Mouse (Mus musculus) liver, postnatal 0 days (tissue): ENCODE measurements around the gene Bach2. TPM values are rescaled to one million over a fixed set of nuclear protein-coding genes. Genes with fewer than 3 reads are reported as not detected.

Experiments used
- ATAC-seq: fragments of 200-750 bp; cut with Nextera tagmentation; 2 replicates; pipeline ENCODE4 v1.8.0; 2017; ENCODE audit warnings: mild to moderate bottlenecking, moderate library complexity
- DNase-seq: peaks from one replicate; pipeline ENCODE4 v3.0.0-alpha.2; 2016
- H3K27ac ChIP-seq: fragments of 300-500 bp; sonication (generic); 2 replicates; pipeline ENCODE4 v1.5.1; 2014; ENCODE audit warnings: antibody characterized with exemption, moderate library complexity, mild to moderate bottlenecking, low read depth
- H3K27me3 ChIP-seq: fragments of 300-500 bp; sonication (generic); 2 replicates; pipeline ENCODE4 v1.6.1; 2014; ENCODE audit warnings: low read length, control low read depth, mixed read lengths; ENCODE audit not compliant: insufficient read depth
- H3K36me3 ChIP-seq: fragments of 300-500 bp; sonication (generic); replicated peaks from 2 replicates; pipeline ENCODE4 v1.6.1; 2014; ENCODE audit warnings: mild to moderate bottlenecking, control low read depth, low read length, moderate library complexity, mixed read lengths; ENCODE audit not compliant: insufficient read depth
- H3K4me1 ChIP-seq: fragments of 300-500 bp; sonication (generic); 2 replicates; pipeline ENCODE4 v1.6.1; 2014; ENCODE audit warnings: antibody characterized with exemption, mild to moderate bottlenecking, control low read depth; ENCODE audit not compliant: insufficient read depth
- H3K4me2 ChIP-seq: fragments of 300-500 bp; sonication (generic); 2 replicates; pipeline ENCODE4 v1.6.1; 2014; ENCODE audit warnings: low read depth, mild to moderate bottlenecking, low read length, moderate library complexity, mixed read lengths
- H3K4me3 ChIP-seq: fragments of 300-500 bp; sonication (generic); 2 replicates; pipeline ENCODE4 v1.5.1; 2014; ENCODE audit warnings: low read depth, low read length
- H3K9ac ChIP-seq: fragments of 300-500 bp; sonication (generic); replicated peaks from 2 replicates; pipeline ENCODE4 v1.6.1; 2014; ENCODE audit warnings: mild to moderate bottlenecking, moderate library complexity
- H3K9me3 ChIP-seq: fragments of 300-500 bp; sonication (generic); 2 replicates; pipeline ENCODE4 v1.6.1; 2016; ENCODE audit warnings: mild to moderate bottlenecking, control low read depth, low read length, mixed read lengths
- CTCF ChIP-seq: sonication (generic); IDR thresholded peaks from 2 replicates; pipeline ENCODE4 v1.5.1; 2016; ENCODE audit warnings: antibody characterized with exemption, low read depth
- EP300 ChIP-seq: IDR thresholded peaks from 2 replicates; pipeline ENCODE4 v1.6.1; 2016; ENCODE audit warnings: antibody characterized with exemption, low read depth, mild to moderate bottlenecking
- WGBS: fragments of 180-500 bp; shearing (Covaris S2); extraction: QIAGEN DNeasy Blood & Tissue Kit; methylation state at CpG from one replicate; pipeline ENCODE4 v1.1.7; 2014; ENCODE audit not compliant: insufficient replicate concordance; 5-methylcytosine and 5-hydroxymethylcytosine counted together
- polyA plus RNA-seq: library from polyadenylated mRNA; unstranded; fragments of >200 nt; fragmentation: Nextera tagmentation; extraction: Ambion mirVana; gene quantifications from 2 replicates; pipeline ENCODE4 v1.2.1, GENCODE M21; 2015

Gene Bach2
- polyA plus RNA-seq, 1 experiment from 2014 or later, result 4.3 TPM

- H3K9ac ChIP-seq, result no peak overlapping the region
- H3K36me3 ChIP-seq, result no peaks in the 10 kb centered on the region
- no peaks in the 10 kb centered on the region for H3K9me3 ChIP-seq
- no peak overlapping the region for H3K27ac ChIP-seq
- H3K4me3 ChIP-seq, result no peak overlapping the region
- no peaks in the 10 kb centered on the region for H3K4me1 ChIP-seq
- DNase-seq (no peak), ATAC-seq (no peak)
- H3K27me3 ChIP-seq, result no peaks in the 10 kb centered on the region
- TF ChIP-seq EP300, result no peak
- 0 out of 2 replicates have a peak, but pooled peaks have one; percentile 4 for TF ChIP-seq CTCF
- no peak overlapping the region for H3K4me2 ChIP-seq
- 70% methylated on average over 6 of the region's 6 CpGs for WGBS
Measured at GRCm38 (mm10) chr4:32274776-32275294, 36.2 kb downstream of the Bach2 start.

GRCm38 (mm10) chr4:32279842-32280241 lies 41.2 kb downstream of the Bach2 start:
- no peak overlapping the region for H3K9ac ChIP-seq
- no peak overlapping the region for H3K27ac ChIP-seq
- no peak overlapping the region for H3K4me3 ChIP-seq
- no peak overlapping the region for H3K4me2 ChIP-seq
- no peaks in the 10 kb centered on the region for H3K27me3 ChIP-seq
- no peaks in the 10 kb centered on the region for H3K4me1 ChIP-seq
- ATAC-seq (no peak), DNase-seq (no peak)
- WGBS, result 83% methylated on average over 1 of the region's 1 CpGs
- no peaks in the 10 kb centered on the region for H3K36me3 ChIP-seq
- TF ChIP-seq EP300, result no peak
- TF ChIP-seq CTCF, result no peak
- no peaks in the 10 kb centered on the region for H3K9me3 ChIP-seq

GRCm38 (mm10) chr4:32280401-32280800 lies 41.8 kb downstream of the Bach2 start:
- ATAC-seq (no peak), DNase-seq (no peak)
- H3K4me1 ChIP-seq, result 0 out of 2 replicates have a peak, but pooled peaks cover 3% of the 10 kb centered on the region
- no peak overlapping the region for H3K4me2 ChIP-seq
- H3K27me3 ChIP-seq, result no peaks in the 10 kb centered on the region
- no peaks in the 10 kb centered on the region for H3K9me3 ChIP-seq
- H3K9ac ChIP-seq, result no peak overlapping the region
- H3K27ac ChIP-seq, result no peak overlapping the region
- no peaks in the 10 kb centered on the region for H3K36me3 ChIP-seq
- H3K4me3 ChIP-seq, result no peak overlapping the region
- no peak for TF ChIP-seq CTCF
- whole genome bisulfite sequencing, result 26% methylated on average over 6 of the region's 6 CpGs

- Histone ChIP-seq H3K4me3 (no peak overlapping the region), H3K27ac (no peak overlapping the region), H3K9ac (no peak overlapping the region), H3K27me3 (no peaks in the 10 kb centered on the region), H3K4me1 (peaks cover 3% of the 10 kb centered on the region; the same call in 1 of the 2 replicates), H3K36me3 (no peaks in the 10 kb centered on the region), H3K9me3 (no peaks in the 10 kb centered on the region), H3K4me2 (no peak overlapping the region)
- 59% methylated on average over 6 of the region's 6 CpGs for WGBS
- ATAC-seq, result no peak
- no peak for TF ChIP-seq CTCF
- TF ChIP-seq EP300, result no peak
- DNase-seq, result no peak
Measured at GRCm38 (mm10) chr4:32281306-32281705, 42.7 kb downstream of the Bach2 start.

- no peak for ATAC-seq
- H3K9ac ChIP-seq, result no peak overlapping the region
- WGBS, result 80% methylated on average over 8 of the region's 8 CpGs
Measured at GRCm38 (mm10) chr4:32286405-32286804, 47.8 kb downstream of the Bach2 start.

GRCm38 (mm10) chr4:32288036-32288860 lies 49.6 kb downstream of the Bach2 start:
- Histone ChIP-seq H3K4me3 (no peak overlapping the region), H3K4me1 (peaks cover 30% of the 10 kb centered on the region), H3K9me3 (no peaks in the 10 kb centered on the region), H3K4me2 (peak overlapping the region; percentile 42), H3K27ac (peak overlapping the region; percentile 5; the same call in 1 of the 2 replicates), H3K9ac (no peak overlapping the region; the same call in 1 of the 2 replicates), H3K27me3 (no peaks in the 10 kb centered on the region), H3K36me3 (no peaks in the 10 kb centered on the region)
- TF ChIP-seq CTCF, result no peak
- TF ChIP-seq EP300, result no peak
- whole genome bisulfite sequencing, result 21% methylated on average over 11 of the region's 11 CpGs
- DNase-seq, result no peak
- ATAC-seq, result peak; percentile 73

More at GRCm38 (mm10) chr4:32286405-32286804, 47.8 kb downstream of the Bach2 start:
- no peak for DNase-seq
- Histone ChIP-seq H3K9me3 (no peaks in the 10 kb centered on the region), H3K4me2 (no peak overlapping the region), H3K4me1 (peaks cover 30% of the 10 kb centered on the region), H3K27ac (no peak overlapping the region), H3K27me3 (no peaks in the 10 kb centered on the region), H3K36me3 (no peaks in the 10 kb centered on the region), H3K4me3 (no peak overlapping the region)
- TF ChIP-seq EP300, result no peak
